Mouse (Mus musculus) CH12.LX (cell line): Measurements from ENCODE around the gene Sema6d. TPM values are rescaled to one million over a fixed set of nuclear protein-coding genes. Genes with fewer than 3 reads are reported as not detected.

Experiments
- DNase-seq: peaks from one replicate; pipeline ENCODE4 v3.0.0-alpha.2; 2013; ENCODE audit errors: extremely low read depth
- H3K27ac ChIP-seq: 2 replicates; pipeline ENCODE4 v1.5.1; 2012; ENCODE audit warnings: low read depth, mild to moderate bottlenecking, control low read depth, moderate library complexity; ENCODE audit not compliant: insufficient read depth
- H3K27me3 ChIP-seq: replicated peaks from 2 replicates; pipeline ENCODE3; 2012; ENCODE audit warnings: inconsistent platforms
- H3K36me3 ChIP-seq, 2 experiments: replicated peaks in 1 of 2; 2 replicates each; pipeline versions ENCODE3 to v1.6.1; 2012; ENCODE audit warnings: inconsistent platforms in 1 of 2, low read length in 1 of 2, mild to moderate bottlenecking in 1 of 2, mixed read lengths in 1 of 2, moderate library complexity in 1 of 2; ENCODE audit not compliant: control insufficient read depth in 1 of 2, insufficient read depth in 1 of 2
- H3K4me1 ChIP-seq, 2 experiments: 2 replicates each; pipeline ENCODE4 v1.6.1; 2012; ENCODE audit warnings: inconsistent platforms in 1 of 2, moderate library complexity in 1 of 2; ENCODE audit not compliant: insufficient read depth in 2 of 2, control insufficient read depth in 1 of 2
- H3K4me2 ChIP-seq: 2 replicates; pipeline ENCODE4 v1.6.1; 2012; ENCODE audit warnings: low read depth, mild to moderate bottlenecking, control low read depth; ENCODE audit not compliant: poor library complexity, insufficient read depth, severe bottlenecking
- H3K4me3 ChIP-seq, 3 experiments: fragments of 150-350 bp in 1 of 3; sonication (generic) in 1 of 3; replicated peaks in 1 of 3; 2 replicates each; pipeline versions ENCODE3 to v1.5.1; 2011 to 2012; ENCODE audit warnings: low read depth in 2 of 3, low read length in 2 of 3, mild to moderate bottlenecking in 2 of 3, moderate library complexity in 2 of 3, control low read depth in 1 of 3, improper control_type of control experiment in 1 of 3, inconsistent platforms in 1 of 3, mixed read lengths in 1 of 3; ENCODE audit not compliant: poor library complexity in 1 of 3
- H3K79me2 ChIP-seq: replicated peaks from 2 replicates; pipeline ENCODE4 v1.6.1; 2012; ENCODE audit warnings: mild to moderate bottlenecking, moderate library complexity; ENCODE audit not compliant: control insufficient read depth, poor library complexity, insufficient read depth, severe bottlenecking; ENCODE audit errors: extremely low read depth
- H3K9ac ChIP-seq: 2 replicates; pipeline ENCODE4 v1.6.1; 2012; ENCODE audit warnings: low read depth, mild to moderate bottlenecking, control low read depth, moderate library complexity; ENCODE audit not compliant: insufficient read depth
- H3K9me3 ChIP-seq: replicated peaks from 2 replicates; pipeline ENCODE3; 2012; ENCODE audit warnings: low read length, inconsistent platforms, mixed read lengths
- CHD1 ChIP-seq: IDR thresholded peaks from 2 replicates; pipeline ENCODE4 v1.6.1; 2012; ENCODE audit warnings: low read depth, low read length, improper control_type of control experiment, inconsistent platforms
- CTCF ChIP-seq, 2 experiments: IDR thresholded peaks in 1 of 2; conservative IDR thresholded peaks in 1 of 2; 2 replicates each; pipeline ENCODE4 v1.5.1; 2011 to 2012; ENCODE audit warnings: low read depth in 2 of 2, low read length in 2 of 2, improper control_type of control experiment in 1 of 2, inconsistent platforms in 1 of 2, mild to moderate bottlenecking in 1 of 2, moderate library complexity in 1 of 2
- E2F4 ChIP-seq: IDR thresholded peaks from 2 replicates; pipeline ENCODE4 v1.6.1; 2011; ENCODE audit warnings: low read depth, low read length, improper control_type of control experiment; ENCODE audit not compliant: insufficient replicate concordance
- EP300 ChIP-seq: IDR thresholded peaks from 2 replicates; pipeline ENCODE4 v1.6.1; 2011; ENCODE audit warnings: low read length, improper control_type of control experiment
- GABPA ChIP-seq: IDR thresholded peaks from 2 replicates; pipeline ENCODE4 v1.6.1; 2012; ENCODE audit warnings: low read depth, low read length, improper control_type of control experiment, inconsistent platforms; ENCODE audit not compliant: insufficient replicate concordance
- IRF4 ChIP-seq: IDR thresholded peaks from 2 replicates; pipeline ENCODE4 v1.6.1; 2014; ENCODE audit warnings: low read depth, mild to moderate bottlenecking, inconsistent platforms, low read length, improper control_type of control experiment
- JUN ChIP-seq: IDR thresholded peaks from 2 replicates; pipeline ENCODE4 v1.6.1; 2011; ENCODE audit warnings: low read depth, mild to moderate bottlenecking, low read length, improper control_type of control experiment, moderate library complexity; ENCODE audit not compliant: insufficient read depth
- JUND ChIP-seq: conservative IDR thresholded peaks from 2 replicates; pipeline ENCODE4 v1.6.1; 2011; ENCODE audit warnings: low read depth, low read length, improper control_type of control experiment
- KAT2A ChIP-seq: IDR thresholded peaks from 2 replicates; pipeline ENCODE4 v1.6.1; 2012; ENCODE audit warnings: low read length, improper control_type of control experiment, inconsistent platforms; ENCODE audit not compliant: insufficient replicate concordance
- MAFK ChIP-seq: IDR thresholded peaks from 2 replicates; pipeline ENCODE4 v1.6.1; 2011; ENCODE audit warnings: low read length, improper control_type of control experiment; ENCODE audit not compliant: insufficient replicate concordance
- MAX ChIP-seq: IDR thresholded peaks from 2 replicates; pipeline ENCODE4 v1.6.1; 2011; ENCODE audit warnings: low read length, improper control_type of control experiment
- MAZ ChIP-seq: IDR thresholded peaks from 2 replicates; pipeline ENCODE4 v1.6.1; 2012; ENCODE audit warnings: low read depth, mild to moderate bottlenecking, inconsistent platforms, low read length, improper control_type of control experiment, moderate library complexity
- MEF2A ChIP-seq: IDR thresholded peaks from 2 replicates; pipeline ENCODE4 v1.6.1; 2014; ENCODE audit warnings: low read depth, mild to moderate bottlenecking, inconsistent platforms, low read length, improper control_type of control experiment, borderline replicate concordance
- MXI1 ChIP-seq: IDR thresholded peaks from 2 replicates; pipeline ENCODE4 v1.6.1; 2011; ENCODE audit warnings: mild to moderate bottlenecking, low read depth, low read length, improper control_type of control experiment
- NELFE ChIP-seq: IDR thresholded peaks from 2 replicates; pipeline ENCODE4 v1.6.1; 2011; ENCODE audit warnings: low read depth, low read length, improper control_type of control experiment
- NRF1 ChIP-seq: IDR thresholded peaks from 2 replicates; pipeline ENCODE4 v1.6.1; 2014; ENCODE audit warnings: low read depth, mild to moderate bottlenecking, inconsistent platforms, low read length, improper control_type of control experiment, moderate library complexity
- PAX5 ChIP-seq: IDR thresholded peaks from 2 replicates; pipeline ENCODE4 v1.6.1; 2012; ENCODE audit warnings: low read length, inconsistent platforms, mixed read lengths
- POLR2A ChIP-seq: IDR thresholded peaks from 2 replicates; pipeline ENCODE4 v1.6.1; 2011; ENCODE audit warnings: low read depth, mild to moderate bottlenecking, improper control_type of control experiment, low read length
- RAD21 ChIP-seq: IDR thresholded peaks from 2 replicates; pipeline ENCODE4 v1.6.1; 2011; ENCODE audit warnings: low read depth, mild to moderate bottlenecking, low read length, improper control_type of control experiment, moderate library complexity
- RCOR1 ChIP-seq: conservative IDR thresholded peaks from 2 replicates; pipeline ENCODE4 v1.6.1; 2012; ENCODE audit warnings: low read depth, mild to moderate bottlenecking, inconsistent platforms, low read length, improper control_type of control experiment
- SIN3A ChIP-seq: IDR thresholded peaks from 2 replicates; pipeline ENCODE4 v1.6.1; 2012; ENCODE audit warnings: low read length, improper control_type of control experiment, inconsistent platforms
- SMC3 ChIP-seq: IDR thresholded peaks from 2 replicates; pipeline ENCODE4 v1.6.1; 2011; ENCODE audit warnings: low read depth, low read length, improper control_type of control experiment
- TBP ChIP-seq: conservative IDR thresholded peaks from 2 replicates; pipeline ENCODE4 v1.6.1; 2011; ENCODE audit warnings: low read depth, low read length, improper control_type of control experiment
- USF1 ChIP-seq: IDR thresholded peaks from 2 replicates; pipeline ENCODE4 v1.6.1; 2014; ENCODE audit warnings: low read depth, mild to moderate bottlenecking, inconsistent platforms, low read length, improper control_type of control experiment
- USF2 ChIP-seq: conservative IDR thresholded peaks from 2 replicates; pipeline ENCODE4 v1.6.1; 2011; ENCODE audit warnings: low read depth, low read length, improper control_type of control experiment
- ZC3H11A ChIP-seq: IDR thresholded peaks from 2 replicates; pipeline ENCODE4 v1.6.1; 2012; ENCODE audit warnings: low read depth, mild to moderate bottlenecking, inconsistent platforms, low read length, improper control_type of control experiment
- ZKSCAN1 ChIP-seq: IDR thresholded peaks from 2 replicates; pipeline ENCODE4 v1.6.1; 2012; ENCODE audit warnings: low read depth, inconsistent platforms, low read length, improper control_type of control experiment, borderline replicate concordance
- ZNF384 ChIP-seq: IDR thresholded peaks from 2 replicates; pipeline ENCODE4 v1.6.1; 2012; ENCODE audit warnings: low read depth, low read length, improper control_type of control experiment, inconsistent platforms
- dilution Hi-C: fragments of 300-500 bp; cut with MboI; formaldehyde crosslinking; loops from 2 replicates; pipeline ENCODE4 v1.14.3; 2020; ENCODE audit warnings: low sequenced_read_pairs; ENCODE audit not compliant: extremely low pct_unique_long_range_greater_than_20kb, extremely low pct_ligation_motif_present
- in situ Hi-C: fragments of 300-500 bp; cut with MboI; formaldehyde crosslinking; loops from 3 replicates; pipeline ENCODE4 v1.14.3; 2019; ENCODE audit warnings: low sequenced_read_pairs, low pct_ligation_motif_present, low pct_unique_long_range_greater_than_20kb, mixed read lengths
- polyA plus RNA-seq: library from polyadenylated mRNA; unstranded; fragments of >175 nt; gene quantifications from 2 replicates; pipeline ENCODE4 v1.2.1, GENCODE M21; 2012; ENCODE audit warnings: low read depth; ENCODE audit not compliant: insufficient read length
- total RNA-seq, 2 experiments: library from RNA; depleted of rRNA; stranded (reverse); fragments of 300-350 nt in 1 of 2; fragments of >200 nt in 1 of 2; gene quantifications; 2 replicates each; pipeline ENCODE4 v1.2.3; 2012 to 2014

The Sema6d gene
- total and polyA plus RNA-seq, 3 experiments, result not detected

DNA sequence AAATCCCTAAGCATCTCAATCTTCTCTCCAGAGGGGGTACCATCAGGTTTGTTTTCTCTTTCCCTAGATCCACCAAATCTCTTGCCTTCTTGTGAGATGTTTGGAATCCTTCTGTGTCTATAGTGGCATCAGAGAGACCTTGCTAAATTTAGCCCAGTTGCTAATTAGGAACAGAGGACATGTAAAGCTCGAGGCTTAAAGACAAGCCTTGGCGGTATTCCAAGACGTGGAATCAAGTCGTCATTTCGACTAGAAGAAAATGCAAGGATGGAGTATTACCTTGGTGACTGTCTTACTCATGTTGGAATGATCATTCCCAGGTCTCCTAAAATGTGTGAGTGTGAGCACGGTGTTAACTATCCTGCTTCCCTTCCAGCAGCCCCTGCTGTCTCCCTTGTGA lies 314.2 kb downstream of the Sema6d start:
- Histone ChIP-seq H3K36me3 (no peaks in the 10 kb centered on the region), H3K4me3 (no peak overlapping the region), H3K4me1 (no peaks in the 10 kb centered on the region), H3K9me3 (peaks cover 62% of the 10 kb centered on the region), H3K27me3 (no peaks in the 10 kb centered on the region), H3K27ac (no peak overlapping the region), H3K9ac (no peak overlapping the region), H3K79me2 (no peaks in the 10 kb centered on the region), H3K4me2 (no peak overlapping the region)
- in situ Hi-C loops (no loop called here), dilution Hi-C loops (no loop called here)
- DNase-seq, result no peak
- TF ChIP-seq JUN (no peak), JUND (no peak), TBP (no peak), GABPA (no peak), NRF1 (no peak), IRF4 (no peak), MXI1 (no peak), USF2 (no peak), USF1 (no peak), ZKSCAN1 (no peak), ZC3H11A (no peak), ZNF384 (no peak), CTCF (conservative IDR thresholded peaks at IDR 0.05 in 1 of 2, IDR thresholded peaks at IDR 0.05 in 1 of 2; ENCODE audit: low read depth in 2 of 2, low read length in 2 of 2) (no peak), MAZ (no peak), PAX5 (no peak), MEF2A (no peak), MAFK (no peak)

DNA sequence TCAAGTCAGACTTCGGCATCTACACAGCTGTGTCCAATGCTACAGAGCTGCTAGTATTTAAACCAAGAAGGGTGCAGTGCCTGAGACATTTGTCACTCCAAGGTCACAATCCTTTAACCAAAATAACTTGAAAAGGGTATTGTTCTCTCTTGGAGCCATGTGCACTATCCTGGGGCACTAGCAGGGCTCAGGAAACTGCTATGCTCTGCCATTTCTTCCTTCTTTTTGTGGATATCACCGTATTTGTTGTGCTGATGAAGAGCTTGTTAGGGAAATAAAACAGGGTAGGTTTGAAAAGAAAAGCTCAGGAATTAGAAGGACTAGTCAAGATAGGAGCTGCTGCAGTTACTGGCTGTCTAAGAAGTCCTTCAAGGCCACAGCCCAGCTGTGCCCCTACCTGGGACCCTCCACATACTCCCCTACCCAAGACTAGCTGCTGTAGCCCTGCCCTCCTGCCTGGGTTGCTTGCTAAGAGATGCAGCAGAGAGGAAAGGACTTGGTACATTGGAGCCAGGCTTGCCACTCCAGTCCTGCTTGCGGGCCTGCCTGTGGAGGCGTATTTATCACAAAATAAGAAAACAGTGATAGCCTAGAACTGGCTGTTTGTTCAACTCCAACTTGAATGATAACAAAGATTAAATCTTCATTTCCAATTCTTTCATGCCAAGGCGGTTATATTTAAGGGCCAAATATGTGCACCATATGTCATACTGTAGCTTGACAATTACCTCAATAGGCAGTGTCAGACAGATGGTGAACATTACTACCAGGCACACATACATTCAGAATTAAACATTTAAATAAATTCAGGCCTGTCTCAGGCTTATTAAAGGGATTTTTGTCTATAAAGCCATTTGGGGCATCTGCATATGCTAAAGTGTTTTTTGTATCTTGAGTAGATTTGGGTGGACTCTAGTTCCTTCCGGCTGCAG lies 315.1 kb downstream of the Sema6d start:
- Histone ChIP-seq H3K4me3 (no peak overlapping the region), H3K79me2 (no peaks in the 10 kb centered on the region), H3K27ac (no peak overlapping the region), H3K4me2 (no peak overlapping the region), H3K27me3 (no peaks in the 10 kb centered on the region), H3K9ac (no peak overlapping the region), H3K4me1 (no peaks in the 10 kb centered on the region), H3K9me3 (peaks cover 63% of the 10 kb centered on the region), H3K36me3 (no peaks in the 10 kb centered on the region)
- no peak for DNase-seq
- in situ Hi-C loops, result no loop called here
- dilution Hi-C loops, result no loop called here
- TF ChIP-seq EP300 (no peak), SMC3 (no peak), USF1 (no peak), MXI1 (no peak), MAFK (no peak), POLR2A (no peak), ZNF384 (no peak), RAD21 (no peak), MEF2A (no peak), JUND (no peak), E2F4 (no peak), NELFE (no peak), MAX (no peak), JUN (no peak), KAT2A (no peak), SIN3A (no peak), USF2 (no peak), ZKSCAN1 (no peak), CHD1 (no peak), RCOR1 (no peak)
- TF ChIP-seq, all 38 proteins: peak for 0
